Mouse (Mus musculus) G1E-ER4 (cell line): ENCODE results near the gene Lcn2. TPM values are rescaled to one million over a fixed set of nuclear protein-coding genes. Genes with fewer than 3 reads are reported as not detected.

Experiments used
- GATA1 ChIP-seq: IDR thresholded peaks from one replicate; pipeline ENCODE4 v1.8.0; 2012; ENCODE audit warnings: low read length, inconsistent platforms
- polyA plus RNA-seq: library from polyadenylated mRNA; stranded (reverse); fragments of >175 nt; gene quantifications from 2 replicates; pipeline ENCODE4 v1.2.3, GENCODE M21; 2012

Lcn2 gene
- polyA plus RNA-seq, 1 experiment: not detected

- no peak for TF ChIP-seq GATA1
Measured at GRCm38 (mm10) chr2:32360741-32361140, 27.3 kb downstream of the Lcn2 start.

- no peak for TF ChIP-seq GATA1
Measured at GRCm38 (mm10) chr2:32358381-32358780, 29.7 kb downstream of the Lcn2 start.

GRCm38 (mm10) chr2:32357710-32358109, 30.3 kb downstream of the Lcn2 start:
- no peak for TF ChIP-seq GATA1

GRCm38 (mm10) chr2:32356216-32356615, 31.8 kb downstream of the Lcn2 start:
- TF ChIP-seq GATA1: no peak

GRCm38 (mm10) chr2:32354336-32354895, 33.6 kb downstream of the Lcn2 start:
- TF ChIP-seq GATA1: no peak

GRCm38 (mm10) chr2:32353836-32354235, 34.2 kb downstream of the Lcn2 start:
- no peak for TF ChIP-seq GATA1

- TF ChIP-seq GATA1: no peak
Measured at GRCm38 (mm10) chr2:32353007-32353542, 35.0 kb downstream of the Lcn2 start, which contains the start of gene Dnm1. Dnm1 (minus strand) TSS chr2:32353338.

GRCm38 (mm10) chr2:32352151-32353006, 35.7 kb downstream of the Lcn2 start, which contains the start of gene Ciz1:
Ciz1 (plus strand) TSS chr2:32352327.
- no peak for TF ChIP-seq GATA1

- TF ChIP-seq GATA1: no peak
Measured at GRCm38 (mm10) chr2:32351471-32351961, 36.5 kb downstream of the Lcn2 start.

- TF ChIP-seq GATA1: no peak
Measured at GRCm38 (mm10) chr2:32350471-32351051, 37.5 kb downstream of the Lcn2 start.

GRCm38 (mm10) chr2:32349625-32350255, 38.3 kb downstream of the Lcn2 start:
- no peak for TF ChIP-seq GATA1

GRCm38 (mm10) chr2:32348311-32348710, 39.7 kb downstream of the Lcn2 start:
- no peak for TF ChIP-seq GATA1

- TF ChIP-seq GATA1: no peak
Measured at GRCm38 (mm10) chr2:32347019-32347418, 41.0 kb downstream of the Lcn2 start.

GRCm38 (mm10) chr2:32344598-32345321, 43.3 kb downstream of the Lcn2 start:
- TF ChIP-seq GATA1: no peak

- TF ChIP-seq GATA1: no peak
Measured at GRCm38 (mm10) chr2:32344056-32344455, 44.0 kb downstream of the Lcn2 start.

- no peak for TF ChIP-seq GATA1
Measured at GRCm38 (mm10) chr2:32343351-32343671, 44.7 kb downstream of the Lcn2 start.
